Mouse (Mus musculus): ENCODE results near the gene Ptcra. TPM values are rescaled to one million over a fixed set of nuclear protein-coding genes. Genes with fewer than 3 reads are reported as not detected.
A peak's percentile ranks its signal among the peaks of the same experiment; 100 is the strongest.

Ptcra gene
- polyA plus RNA-seq, 1 experiment from 2014 or later, result 0.31 TPM

DNA sequence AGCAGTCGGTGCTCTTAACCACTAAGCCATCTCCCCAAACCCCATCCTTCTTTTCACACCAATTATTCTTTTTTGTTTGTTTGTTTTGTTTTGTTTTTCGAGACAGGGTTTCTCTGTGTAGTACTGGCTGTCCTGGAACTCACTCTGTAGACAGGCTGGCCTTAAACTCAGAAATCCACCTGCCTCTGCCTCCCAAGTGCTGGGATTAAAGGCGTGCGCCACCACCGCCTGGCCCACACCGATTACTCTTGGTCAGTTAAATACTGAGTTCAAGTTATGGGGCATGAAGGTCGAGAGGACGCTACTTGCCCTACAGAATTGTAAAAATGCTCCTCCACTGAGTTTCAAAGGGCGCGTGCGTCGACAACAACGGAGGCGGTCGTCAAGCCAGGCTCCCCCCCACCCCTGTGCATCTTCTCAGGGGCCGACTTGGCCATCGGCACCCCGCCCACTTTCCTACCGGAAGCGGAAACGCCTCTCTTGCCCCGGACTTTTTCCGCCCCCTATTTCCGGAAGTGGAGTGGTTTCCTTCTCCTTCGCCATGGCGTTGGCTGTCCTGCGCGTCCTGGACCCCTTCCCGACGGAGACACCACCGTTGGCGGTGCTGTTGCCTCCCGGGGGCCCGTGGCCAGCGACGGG is 52.4 kb downstream of the Ptcra start, which contains the start of gene Pex6:
Gene Pex6 (plus strand): TSS at position 505 of the 639 bp plus-strand sequence.
- no peaks in the 10 kb centered on the region for H3K9me3 ChIP-seq (ENCODE audit: control insufficient read depth, low read length)
- no peaks in the 10 kb centered on the region for H3K27me3 ChIP-seq (replicated peaks; ENCODE audit: control insufficient read depth, insufficient read depth, low read length)
- H3K27ac ChIP-seq (replicated peaks; ENCODE audit: low read depth, low read length), result peak within 1 kb of the TSS; percentile 71; the same call in 1 of the 2 replicates
- ATAC-seq (ENCODE audit: low read depth) (peak; percentile 94), DNase-seq (ENCODE audit: low spot score) (peak; percentile 97)
- H3K4me1 ChIP-seq (ENCODE audit: control insufficient read depth, insufficient read depth, low read length), result peaks cover 14% of the 10 kb centered on the region
- H3K4me3 ChIP-seq (ENCODE audit: low read depth, low read length), result peak within 1 kb of the TSS; percentile 99
- H3K9ac ChIP-seq (ENCODE audit: low read depth, low read length), result peak within 1 kb of the TSS; percentile 92
- H3K4me2 ChIP-seq (ENCODE audit: low read depth, low read length), result peak within 1 kb of the TSS; percentile 97
- 7% methylated on average over 36 of the region's 36 CpGs for WGBS
- H3K36me3 ChIP-seq (ENCODE audit: control insufficient read depth, insufficient read depth, low read length), result peaks cover 24% of the 10 kb centered on the region

DNA sequence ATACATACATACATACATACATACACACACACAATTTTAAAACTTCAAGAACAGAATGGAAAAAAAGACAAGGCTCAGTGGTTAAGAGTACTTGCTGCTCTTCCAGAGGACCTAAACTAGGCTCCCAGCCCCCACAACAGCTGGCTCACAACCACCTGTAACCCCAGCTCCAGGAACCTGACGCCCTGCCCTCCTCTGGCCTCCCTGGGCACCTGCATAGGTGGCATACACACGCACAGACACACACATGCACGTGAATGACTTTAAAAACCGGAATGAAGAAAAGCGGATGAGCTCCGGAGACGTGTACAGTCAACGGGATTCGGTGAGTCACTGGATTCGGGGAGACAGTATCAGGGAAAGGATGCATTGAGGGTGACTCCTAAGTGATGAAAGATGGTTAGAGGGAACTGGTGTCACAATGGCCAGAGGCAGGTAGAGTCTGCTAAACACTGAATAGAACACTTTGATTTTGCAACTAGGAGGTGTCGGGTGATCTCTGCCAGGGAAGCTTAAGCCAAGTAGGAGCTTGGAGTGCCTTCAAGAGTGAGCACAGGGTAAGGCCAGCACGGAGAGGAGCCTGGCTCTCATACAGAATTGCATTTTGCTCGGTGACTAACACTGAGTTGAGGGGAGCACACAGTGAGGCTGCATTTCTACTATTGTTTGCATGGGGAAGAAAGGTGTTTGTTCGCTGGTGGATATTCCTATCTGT is 57.0 kb downstream of the Ptcra start:
- no peak overlapping the region for H3K9ac ChIP-seq (ENCODE audit: low read depth, low read length)
- ATAC-seq (ENCODE audit: low read depth), result no peak
- H3K4me2 ChIP-seq (ENCODE audit: low read depth, low read length), result no peak overlapping the region
- H3K27ac ChIP-seq (replicated peaks; ENCODE audit: low read depth, low read length), result no peak overlapping the region
- DNase-seq (ENCODE audit: low spot score), result no peak
- H3K9me3 ChIP-seq (ENCODE audit: control insufficient read depth, low read length), result no peaks in the 10 kb centered on the region
- no peaks in the 10 kb centered on the region for H3K36me3 ChIP-seq (ENCODE audit: control insufficient read depth, insufficient read depth, low read length)
- H3K4me1 ChIP-seq (ENCODE audit: control insufficient read depth, insufficient read depth, low read length), result peaks cover 17% of the 10 kb centered on the region
- no peaks in the 10 kb centered on the region for H3K27me3 ChIP-seq (replicated peaks; ENCODE audit: control insufficient read depth, insufficient read depth, low read length)
- H3K4me3 ChIP-seq (ENCODE audit: low read depth, low read length), result no peak overlapping the region
- 92% methylated on average over 14 of the region's 14 CpGs for WGBS

Other genes with a start within 250 kb of the Ptcra start
- 5.5 and 6.0 TPM in 2 replicates for gene Cul9, start 217.3 kb downstream of the Ptcra start, polyA plus RNA-seq (2014; fragmentation: Nextera tagmentation; extraction: Ambion mirVana)
- gene Srf, start 207.5 kb downstream of the Ptcra start, polyA plus RNA-seq (2014; fragmentation: Nextera tagmentation; extraction: Ambion mirVana), result 10.5 and 14.0 TPM in 2 replicates
- 68.0 and 90.7 TPM in 2 replicates for gene Ptk7, start 134.2 kb downstream of the Ptcra start, polyA plus RNA-seq (2014; fragmentation: Nextera tagmentation; extraction: Ambion mirVana)
- 15.8 and 20.3 TPM in 2 replicates for gene Klc4, start 117.7 kb downstream of the Ptcra start, polyA plus RNA-seq (2014; fragmentation: Nextera tagmentation; extraction: Ambion mirVana)
- gene Mrpl2, start 117.5 kb downstream of the Ptcra start, polyA plus RNA-seq (2014; fragmentation: Nextera tagmentation; extraction: Ambion mirVana), result 91.8 and 100 TPM in 2 replicates
- 48.5 and 50.1 TPM in 2 replicates for gene Cul7, start 113.4 kb downstream of the Ptcra start, polyA plus RNA-seq (2014; fragmentation: Nextera tagmentation; extraction: Ambion mirVana)
- 34.5 and 41.9 TPM in 2 replicates for gene Rrp36, start 89.4 kb downstream of the Ptcra start, polyA plus RNA-seq (2014; fragmentation: Nextera tagmentation; extraction: Ambion mirVana)
- 132 and 143 TPM in 2 replicates for gene Mea1, start 84.9 kb downstream of the Ptcra start, polyA plus RNA-seq (2014; fragmentation: Nextera tagmentation; extraction: Ambion mirVana)
- gene Klhdc3, start 82.8 kb downstream of the Ptcra start, polyA plus RNA-seq (2014; fragmentation: Nextera tagmentation; extraction: Ambion mirVana), result 113 and 133 TPM in 2 replicates
- gene Ppp2r5d, start 58.6 kb downstream of the Ptcra start, polyA plus RNA-seq (2014; fragmentation: Nextera tagmentation; extraction: Ambion mirVana), result 79.5 and 87.5 TPM in 2 replicates
- 22.2 and 26.7 TPM in 2 replicates for gene Pex6, start 52.2 kb downstream of the Ptcra start, polyA plus RNA-seq (2014; fragmentation: Nextera tagmentation; extraction: Ambion mirVana)
- 1.2 and 1.6 TPM in 2 replicates for gene Gnmt, start 34.5 kb downstream of the Ptcra start, polyA plus RNA-seq (2014; fragmentation: Nextera tagmentation; extraction: Ambion mirVana)
- gene Cnpy3, start 11.5 kb downstream of the Ptcra start, polyA plus RNA-seq (2014; fragmentation: Nextera tagmentation; extraction: Ambion mirVana), result 62.6 and 68.5 TPM in 2 replicates
- gene 2310039H08Rik, start 8.9 kb upstream of the Ptcra start, polyA plus RNA-seq (2014; fragmentation: Nextera tagmentation; extraction: Ambion mirVana), result 86.2 and 92.3 TPM in 2 replicates
- 124 and 126 TPM in 2 replicates for gene Rpl7l1, start 19.0 kb upstream of the Ptcra start, polyA plus RNA-seq (2014; fragmentation: Nextera tagmentation; extraction: Ambion mirVana)
- gene Bicral, start 94.8 kb upstream of the Ptcra start, polyA plus RNA-seq (2014; fragmentation: Nextera tagmentation; extraction: Ambion mirVana), result 5.3 and 5.7 TPM in 2 replicates
- 55.0 and 63.3 TPM in 2 replicates for gene Tbcc, start 127.0 kb upstream of the Ptcra start, polyA plus RNA-seq (2014; fragmentation: Nextera tagmentation; extraction: Ambion mirVana)
- not detected in 2 replicates for gene Prph2, start 146.7 kb upstream of the Ptcra start, polyA plus RNA-seq (2014; fragmentation: Nextera tagmentation; extraction: Ambion mirVana)
- 21.9 and 23.8 TPM in 2 replicates for gene Ubr2, start 246.8 kb upstream of the Ptcra start, polyA plus RNA-seq (2014; fragmentation: Nextera tagmentation; extraction: Ambion mirVana)